Mouse (Mus musculus): ENCODE data around the gene Ugt1a7c.

DNA sequence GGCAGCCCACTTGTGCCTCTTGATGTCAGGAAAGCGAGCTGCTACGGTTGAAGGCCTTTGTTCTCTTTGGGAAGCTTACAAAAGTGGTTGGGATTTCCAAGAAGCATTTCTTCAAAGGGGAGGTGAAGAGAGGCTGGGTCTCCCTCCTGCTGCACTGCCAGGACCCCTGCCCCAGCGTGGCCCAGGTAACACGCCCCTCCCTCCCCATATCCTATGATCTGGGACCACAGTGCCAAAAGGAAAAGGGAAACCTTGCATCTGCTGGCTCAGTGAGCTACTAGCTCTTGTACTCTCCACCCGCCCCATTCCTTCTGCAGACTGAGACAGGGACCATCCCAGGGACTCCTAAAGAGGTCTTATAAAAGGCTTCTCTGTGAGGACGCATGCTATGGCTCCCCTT is 162.8 kb downstream of the Ugt1a7c start:
- TF ChIP-seq CTCF (IDR thresholded peaks at IDR 0.05; ENCODE audit: borderline replicate concordance, control insufficient read depth, extremely low read depth, insufficient read depth, low read length, poor library complexity) (no peak), POLR2A (IDR thresholded peaks at IDR 0.05; ENCODE audit: control insufficient read depth, extremely low read depth, insufficient read depth, low read length, poor library complexity) (no peak)

Data from thymus, adult 2 months (tissue).